Mouse (Mus musculus): Measurements from ENCODE around the gene Mknk2. TPM values are rescaled to one million over a fixed set of nuclear protein-coding genes. Genes with fewer than 3 reads are reported as not detected.

Gene Mknk2
- polyA plus RNA-seq, 2 experiments = 58.7 to 59.7 TPM

DNA sequence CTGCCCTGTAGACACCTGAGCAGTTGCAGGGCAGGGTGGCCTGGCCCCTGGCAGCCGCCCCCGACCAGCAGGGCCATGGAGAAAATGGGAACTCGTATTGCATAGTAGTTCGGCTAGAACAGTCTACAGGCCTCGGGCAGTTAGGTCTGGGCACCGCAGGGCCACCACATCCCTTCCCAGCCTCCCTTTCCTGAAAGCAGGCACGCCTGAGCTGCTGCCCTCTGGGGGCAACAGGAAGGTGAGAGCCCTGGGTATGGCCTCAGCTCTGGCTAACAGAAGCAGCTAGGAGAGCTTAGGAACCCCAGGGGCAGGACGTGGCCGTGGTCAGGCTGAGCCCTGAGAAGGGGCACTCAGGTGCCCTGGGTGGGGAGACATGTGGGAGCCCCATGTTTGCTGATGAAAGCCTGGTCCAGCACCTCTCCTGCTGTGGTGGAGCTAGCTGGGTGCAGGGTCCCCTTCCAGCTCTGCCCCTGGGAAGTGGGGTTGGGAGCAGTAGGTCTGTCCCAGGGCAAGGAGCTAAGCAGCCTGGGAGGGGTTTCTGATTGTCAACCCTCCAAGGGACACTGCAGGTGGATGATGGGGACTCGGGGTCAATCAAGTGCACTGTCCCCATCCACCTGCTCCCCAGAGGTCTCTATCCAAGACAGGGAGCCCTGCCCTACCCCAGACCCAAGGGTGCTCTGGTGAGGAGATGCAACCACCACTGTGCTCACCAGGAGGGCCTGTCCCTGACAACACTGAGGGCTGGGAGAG, 11.8 kb downstream of the Mknk2 start:
- ATAC-seq (ENCODE audit: insufficient read depth) = no peak
- H3K4me1 ChIP-seq (replicated peaks; ENCODE audit: control insufficient read depth in 2 of 2, insufficient read depth in 2 of 2, low read length in 1 of 2) = peaks cover 25 to 28% of the 10 kb centered on the region in 2 experiments
- WGBS (ENCODE audit: insufficient replicate concordance) = 70% methylated on average over 10 of the region's 10 CpGs

DNA sequence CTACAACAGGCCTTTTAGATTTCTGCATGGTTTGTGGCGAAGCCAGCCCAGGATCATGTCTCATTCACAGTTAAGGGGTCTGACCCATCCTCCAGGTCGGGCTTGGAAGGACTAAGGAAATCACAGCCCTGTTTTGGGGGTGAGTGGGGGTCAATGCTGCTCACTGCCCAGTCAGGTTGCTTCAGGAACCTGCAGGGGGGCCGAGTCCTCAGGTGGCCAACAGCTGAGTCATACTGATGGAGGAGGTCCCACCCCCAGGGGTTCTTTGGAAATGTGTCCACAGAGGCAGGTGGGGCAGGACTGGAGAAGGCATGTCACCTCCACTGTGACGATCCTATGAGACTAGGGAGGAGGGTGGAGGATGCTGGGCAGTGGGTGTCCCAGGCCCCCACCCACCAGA, 12.5 kb downstream of the Mknk2 start:
- Histone ChIP-seq H3K36me3 (replicated peaks; ENCODE audit: control insufficient read depth, insufficient read depth, low read depth) (peaks cover 44% of the 10 kb centered on the region), H3K4me1 (replicated peaks; ENCODE audit: control insufficient read depth in 2 of 2, insufficient read depth in 2 of 2, low read length in 1 of 2) (peaks cover 25 to 28% of the 10 kb centered on the region in 2 experiments), H3K27me3 (ENCODE audit: control insufficient read depth, insufficient read depth, low read length) (no peaks in the 10 kb centered on the region), H3K4me2 (ENCODE audit: low read depth) (peak overlapping the region; percentile 47; the same call in 1 of the 2 replicates), H3K4me3 (ENCODE audit: insufficient read depth in 1 of 2, low read depth in 2 of 2, low read length in 2 of 2) (no peak overlapping the region), H3K9me3 (ENCODE audit: control insufficient read depth, low read length) (no peaks in the 10 kb centered on the region), H3K27ac (peak overlapping the region; percentile 38; the same call in 1 of the 2 replicates), H3K9ac (replicated peaks) (peak overlapping the region; percentile 15)
- ATAC-seq (ENCODE audit: insufficient read depth) (no peak), DNase-seq (ENCODE audit: low read depth in 3 of 3, low spot score in 3 of 3) (no peak)
- 49% methylated on average over 4 of the region's 4 CpGs for WGBS (ENCODE audit: insufficient replicate concordance)
- TF ChIP-seq CTCF (IDR thresholded peaks at IDR 0.05; ENCODE audit: low read depth) (no peak), EP300 (IDR thresholded peaks at IDR 0.05; ENCODE audit: low read depth) (no peak)

More for the DNA sequence above, 11.8 kb downstream of the Mknk2 start:
- H3K27ac ChIP-seq = no peak overlapping the region
- no peak for TF ChIP-seq CTCF (IDR thresholded peaks at IDR 0.05; ENCODE audit: low read depth)
- TF ChIP-seq EP300 (IDR thresholded peaks at IDR 0.05; ENCODE audit: low read depth) = no peak
- no peaks in the 10 kb centered on the region for H3K9me3 ChIP-seq (ENCODE audit: control insufficient read depth, low read length)
- H3K4me3 ChIP-seq (ENCODE audit: insufficient read depth in 1 of 2, low read depth in 2 of 2, low read length in 2 of 2) = no peak overlapping the region
- H3K9ac ChIP-seq (replicated peaks) = no peak overlapping the region; the same call in 1 of the 2 replicates
- no peaks in the 10 kb centered on the region for H3K27me3 ChIP-seq (ENCODE audit: control insufficient read depth, insufficient read depth, low read length)
- no peak overlapping the region for H3K4me2 ChIP-seq (ENCODE audit: low read depth)
- no peak for DNase-seq (ENCODE audit: low read depth in 3 of 3, low spot score in 3 of 3)
- peaks cover 51% of the 10 kb centered on the region for H3K36me3 ChIP-seq (replicated peaks; ENCODE audit: control insufficient read depth, insufficient read depth, low read depth)

DNA sequence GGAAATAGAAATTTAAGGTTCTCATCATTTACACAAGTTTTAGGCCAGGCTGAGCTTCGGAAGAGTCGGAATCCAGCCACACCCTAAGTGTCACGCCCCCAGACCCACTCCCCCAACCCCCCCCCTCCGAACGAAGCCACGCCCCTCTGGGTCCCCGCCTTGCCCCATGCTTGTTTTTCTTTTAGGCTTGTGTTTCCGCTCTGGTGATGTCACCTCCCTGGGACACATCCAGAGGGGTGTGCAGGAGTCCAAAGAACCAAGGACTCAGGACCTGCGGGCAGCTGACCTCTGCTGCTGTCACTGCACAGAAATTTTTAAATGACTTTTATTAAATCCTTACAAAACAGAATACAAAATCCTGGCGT, 12.9 kb downstream of the Mknk2 start:
- peak overlapping the region; percentile 38 for H3K27ac ChIP-seq
- TF ChIP-seq EP300 (IDR thresholded peaks at IDR 0.05; ENCODE audit: low read depth) (no peak), CTCF (IDR thresholded peaks at IDR 0.05; ENCODE audit: low read depth) (no peak)
- peak overlapping the region; percentile 15 for H3K9ac ChIP-seq (replicated peaks)
- no peak for DNase-seq (ENCODE audit: low read depth in 3 of 3, low spot score in 3 of 3)
- H3K27me3 ChIP-seq (ENCODE audit: control insufficient read depth, insufficient read depth, low read length) = no peaks in the 10 kb centered on the region
- WGBS (ENCODE audit: insufficient replicate concordance) = 11% methylated on average over 10 of the region's 10 CpGs
- ATAC-seq (ENCODE audit: insufficient read depth) = peak; percentile 23; the same call in 1 of the 2 replicates
- H3K36me3 ChIP-seq (replicated peaks; ENCODE audit: control insufficient read depth, insufficient read depth, low read depth) = peaks cover 40% of the 10 kb centered on the region
- no peaks in the 10 kb centered on the region for H3K9me3 ChIP-seq (ENCODE audit: control insufficient read depth, low read length)
- peak overlapping the region; percentile 47 for H3K4me2 ChIP-seq (ENCODE audit: low read depth)
- H3K4me1 ChIP-seq (replicated peaks; ENCODE audit: control insufficient read depth in 2 of 2, insufficient read depth in 2 of 2, low read length in 1 of 2) = peaks cover 25 to 28% of the 10 kb centered on the region in 2 experiments
- H3K4me3 ChIP-seq (ENCODE audit: insufficient read depth in 1 of 2, low read depth in 2 of 2, low read length in 2 of 2) = peak overlapping the region in 1 of 2 experiments; percentile 2; a peak in 1 of 4 replicates

DNA sequence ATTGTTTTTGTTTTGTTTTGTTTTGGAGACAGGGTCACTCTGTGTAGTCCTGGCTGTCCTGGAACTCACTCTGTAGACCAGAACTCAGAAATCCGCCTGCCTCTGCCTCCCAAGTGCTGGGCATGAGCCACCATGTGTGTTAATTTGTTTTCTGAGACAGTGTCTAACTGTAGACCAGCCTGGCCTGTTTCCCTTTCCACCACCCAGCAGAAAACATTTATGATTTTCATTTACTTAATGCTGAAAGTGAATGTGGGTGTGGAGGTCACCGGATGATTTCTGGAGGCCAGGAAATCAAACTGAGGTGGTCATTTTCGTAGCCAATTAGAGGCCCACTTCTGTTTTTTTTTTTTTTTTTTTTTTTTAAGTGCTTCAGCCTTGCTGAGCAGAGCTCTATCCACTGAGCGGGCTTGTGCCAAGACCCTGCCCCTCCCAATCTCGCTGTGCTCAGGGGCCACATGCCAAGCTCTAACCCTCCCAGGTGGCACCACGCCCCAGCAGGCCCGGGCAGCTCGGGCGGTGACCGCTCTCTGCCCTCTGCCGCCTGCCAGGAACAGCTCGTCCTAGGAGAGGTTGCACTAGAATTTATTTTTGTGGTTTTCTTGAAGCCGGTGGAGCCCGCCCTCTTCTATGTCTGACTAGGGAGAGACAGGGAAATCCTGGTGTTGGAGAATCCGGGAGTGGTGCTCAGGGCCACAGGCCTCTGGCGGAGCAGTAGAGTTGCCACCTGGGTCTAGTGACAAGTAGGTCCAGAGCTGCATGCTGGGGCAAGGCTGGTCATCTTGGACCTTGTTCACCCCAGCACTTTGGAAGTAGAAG, 13.5 kb downstream of the Mknk2 start:
- peak overlapping the region; percentile 47 for H3K4me2 ChIP-seq (ENCODE audit: low read depth)
- no peaks in the 10 kb centered on the region for H3K9me3 ChIP-seq (ENCODE audit: control insufficient read depth, low read length)
- H3K27me3 ChIP-seq (ENCODE audit: control insufficient read depth, insufficient read depth, low read length) = no peaks in the 10 kb centered on the region
- WGBS (ENCODE audit: insufficient replicate concordance) = 10% methylated on average over 16 of the region's 16 CpGs
- peaks cover 25 to 28% of the 10 kb centered on the region in 2 experiments for H3K4me1 ChIP-seq (replicated peaks; ENCODE audit: control insufficient read depth in 2 of 2, insufficient read depth in 2 of 2, low read length in 1 of 2)
- ATAC-seq (ENCODE audit: insufficient read depth) = peak; percentile 34; the same call in 1 of the 2 replicates
- DNase-seq (ENCODE audit: low read depth in 3 of 3, low spot score in 3 of 3) = no peak
- TF ChIP-seq CTCF (IDR thresholded peaks at IDR 0.05; ENCODE audit: low read depth) (no peak), EP300 (IDR thresholded peaks at IDR 0.05; ENCODE audit: low read depth) (no peak)
- peak overlapping the region; percentile 38 for H3K27ac ChIP-seq
- H3K9ac ChIP-seq (replicated peaks) = peak overlapping the region; percentile 15
- peak overlapping the region in 1 of 2 experiments; percentile 2; a peak in 1 of 4 replicates for H3K4me3 ChIP-seq (ENCODE audit: insufficient read depth in 1 of 2, low read depth in 2 of 2, low read length in 2 of 2)
- H3K36me3 ChIP-seq (replicated peaks; ENCODE audit: control insufficient read depth, insufficient read depth, low read depth) = peaks cover 35% of the 10 kb centered on the region
